Mouse (Mus musculus) stomach, postnatal 0 days (tissue): ENCODE measurements around the gene Gpd2.

Experiments used
- CTCF ChIP-seq: IDR thresholded peaks from 2 replicates; pipeline ENCODE4 v1.5.1; 2016; ENCODE audit warnings: antibody characterized with exemption, low read depth, mild to moderate bottlenecking, moderate library complexity
- EP300 ChIP-seq: optimal IDR thresholded peaks from 2 replicates; pipeline ENCODE3; 2016; ENCODE audit warnings: antibody characterized with exemption

DNA sequence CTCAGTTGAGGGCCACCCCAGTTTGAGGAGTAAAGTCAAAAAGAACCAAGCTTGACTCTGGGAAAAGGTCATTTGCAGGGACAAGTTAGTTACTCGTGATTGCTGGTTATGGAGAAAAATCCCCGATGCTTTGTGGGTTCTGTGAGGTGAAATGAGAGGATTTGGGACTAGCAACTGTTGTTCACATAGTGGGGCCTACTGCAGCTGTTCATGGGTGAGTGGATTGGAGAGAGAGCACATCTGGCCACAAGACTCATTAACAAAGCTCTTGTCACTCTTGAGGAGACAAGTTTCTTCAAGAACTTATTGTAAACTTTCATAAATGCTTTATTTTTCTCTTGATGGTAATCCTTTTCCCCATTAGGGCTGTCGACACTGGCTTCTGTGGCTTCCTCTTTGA is 117.4 kb downstream of the Gpd2 start:
- no peak for TF ChIP-seq CTCF
- TF ChIP-seq EP300 = no peak
